Mouse (Mus musculus): ENCODE results near the gene Gm10985.

Gm10985 gene

DNA sequence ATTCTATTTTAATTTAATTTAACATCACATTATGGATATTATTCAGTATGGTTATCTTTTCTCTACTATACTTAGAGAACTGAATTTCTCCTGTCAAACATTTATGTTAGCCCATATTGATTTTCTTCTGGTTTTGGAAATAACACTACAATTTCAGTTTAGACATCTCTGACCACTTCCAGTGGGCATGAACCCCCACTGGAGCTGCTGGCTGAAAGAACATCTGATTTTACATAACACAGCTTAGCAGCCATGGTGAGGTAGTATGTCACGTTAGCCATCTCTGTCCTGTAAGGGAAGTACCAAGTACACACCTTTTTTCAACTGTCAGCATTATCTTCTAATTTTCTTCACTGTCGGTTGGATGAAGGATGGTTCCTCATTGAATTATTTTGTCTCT is at the start of gene Gm10985:
Gene Gm10985 (plus strand): TSS at position 301 of the 400 bp plus-strand sequence.
- no peak for DNase-seq (ENCODE audit: low spot score in 2 of 2)

DNA sequence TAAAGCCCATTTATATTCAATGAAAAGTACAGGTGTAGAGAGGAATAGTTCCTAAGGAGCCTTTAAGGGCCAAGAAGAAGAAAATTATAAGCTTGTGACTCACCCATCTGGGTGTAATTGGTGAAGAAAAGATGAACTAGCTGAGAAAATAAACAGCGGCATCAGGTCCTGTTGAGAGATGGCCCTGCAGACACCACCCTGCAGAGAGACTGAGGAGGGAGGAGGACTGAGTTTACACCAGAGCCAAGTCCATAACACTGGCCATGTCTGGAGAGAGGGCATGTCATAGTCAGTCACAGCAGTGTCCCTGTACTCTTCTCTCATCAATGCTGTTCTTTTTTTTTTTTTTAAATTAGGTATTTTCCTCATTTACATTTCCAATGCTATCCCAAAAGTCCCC is 48.0 kb upstream of the Gm10985 start:
- no peak for DNase-seq (ENCODE audit: low spot score in 2 of 2)

GRCm38 (mm10) chr3:53799671-53800070 is 45.2 kb upstream of the Gm10985 start:
- DNase-seq (ENCODE audit: low spot score in 2 of 2): no peak

- no peak for DNase-seq (ENCODE audit: low spot score in 2 of 2)
Measured at GRCm38 (mm10) chr3:53813421-53813977, 31.4 kb upstream of the Gm10985 start.

GRCm38 (mm10) chr3:53834238-53834637 is 10.6 kb upstream of the Gm10985 start:
- no peak for DNase-seq (ENCODE audit: low spot score in 2 of 2)

GRCm38 (mm10) chr3:53846206-53846928 is 1.5 kb downstream of the Gm10985 start:
- no peak for DNase-seq (ENCODE audit: low spot score in 2 of 2)

GRCm38 (mm10) chr3:53847726-53848125 is 2.8 kb downstream of the Gm10985 start:
- DNase-seq (ENCODE audit: low spot score in 2 of 2): no peak

DNA sequence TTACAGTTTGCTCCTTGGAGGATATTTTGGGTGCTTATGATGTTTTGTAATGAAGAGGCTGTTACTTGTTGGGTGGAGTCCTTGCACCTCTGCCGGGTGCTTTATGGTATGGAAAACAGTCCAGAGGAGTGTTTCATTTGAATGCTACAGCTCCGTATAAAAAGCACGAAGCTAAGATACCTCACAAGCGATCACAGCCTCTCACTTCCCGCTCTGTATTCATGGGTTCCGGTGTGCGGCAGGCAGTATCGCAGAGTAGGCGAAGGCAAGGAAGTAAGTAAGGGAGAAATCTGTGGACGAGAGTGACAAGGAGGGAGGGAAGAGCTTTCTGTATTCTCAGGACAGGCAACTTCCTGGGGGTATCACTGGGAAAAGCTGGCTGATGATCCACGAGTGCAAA is 3.4 kb downstream of the Gm10985 start:
- no peak for DNase-seq (ENCODE audit: low spot score in 2 of 2)

DNA sequence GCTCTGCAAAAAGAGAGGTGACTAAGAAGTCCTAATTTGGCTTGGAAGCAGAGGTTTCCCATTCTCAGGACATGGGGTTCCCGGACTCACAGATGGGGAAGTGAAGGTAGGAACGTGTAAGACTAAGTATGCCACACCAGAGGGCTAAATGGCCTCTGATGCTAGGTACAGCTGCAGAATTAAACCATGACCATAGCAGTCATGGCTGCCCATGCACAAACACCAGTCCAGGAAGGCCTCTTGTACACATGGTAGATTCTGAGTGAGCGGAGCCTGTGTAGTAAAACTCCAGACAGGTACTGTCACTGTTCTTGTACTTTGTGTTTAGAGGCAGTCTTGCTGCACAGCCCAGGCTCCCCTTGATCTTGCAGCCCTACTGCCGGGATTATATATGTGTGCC is 9.4 kb downstream of the Gm10985 start:
- DNase-seq (ENCODE audit: low spot score in 2 of 2): no peak

GRCm38 (mm10) chr3:53854831-53855230 is 9.9 kb downstream of the Gm10985 start:
- DNase-seq (ENCODE audit: low spot score in 2 of 2): no peak

DNA sequence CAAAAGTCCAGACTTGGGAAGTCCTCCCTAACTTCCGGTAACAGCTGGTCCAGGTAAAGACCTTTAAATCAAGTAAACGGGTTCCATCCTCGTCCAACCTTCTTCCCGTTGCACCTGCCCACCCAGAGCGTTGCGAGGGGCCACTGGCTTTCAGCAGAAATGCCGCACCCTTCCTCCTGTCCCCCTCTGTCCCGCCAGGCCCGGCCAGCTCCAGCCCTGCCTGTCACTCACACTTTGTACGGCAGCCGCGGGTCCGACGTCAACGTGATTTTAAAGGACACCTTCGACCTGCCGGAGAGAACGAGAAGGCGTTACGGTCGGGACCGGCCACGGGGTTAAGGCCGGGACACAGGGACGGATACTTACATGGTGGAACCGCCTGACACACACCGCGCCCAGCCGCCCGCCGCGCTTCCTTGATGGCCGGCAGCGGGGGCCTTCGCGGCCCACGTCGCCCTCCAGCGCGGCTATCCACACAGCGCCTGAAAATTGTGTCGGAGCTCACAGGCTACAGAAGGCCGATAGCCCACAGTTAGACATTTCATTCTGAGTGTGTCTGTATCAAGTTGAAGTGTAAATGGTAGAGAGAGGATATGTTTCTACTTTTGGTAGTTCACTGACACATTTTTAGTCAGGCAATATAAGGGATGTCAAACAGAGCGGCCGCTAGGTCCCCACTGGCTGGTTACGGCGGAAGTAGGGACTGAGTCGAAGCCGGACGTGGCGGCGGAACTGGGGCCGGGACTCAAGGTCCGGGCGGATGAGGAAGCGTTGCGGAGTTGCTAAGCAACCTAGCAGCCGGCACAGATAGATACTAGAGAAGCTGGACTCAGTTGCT is 18.7 kb downstream of the Gm10985 start, which contains the start of gene Ufm1:
Gene Ufm1 (minus strand): TSS at position 448 of the 838 bp plus-strand sequence.
- DNase-seq (ENCODE audit: low spot score in 2 of 2): peak; percentile 82 to 85

GRCm38 (mm10) chr3:53868212-53868611 is 23.3 kb downstream of the Gm10985 start:
- DNase-seq (ENCODE audit: low spot score in 2 of 2): no peak

DNA sequence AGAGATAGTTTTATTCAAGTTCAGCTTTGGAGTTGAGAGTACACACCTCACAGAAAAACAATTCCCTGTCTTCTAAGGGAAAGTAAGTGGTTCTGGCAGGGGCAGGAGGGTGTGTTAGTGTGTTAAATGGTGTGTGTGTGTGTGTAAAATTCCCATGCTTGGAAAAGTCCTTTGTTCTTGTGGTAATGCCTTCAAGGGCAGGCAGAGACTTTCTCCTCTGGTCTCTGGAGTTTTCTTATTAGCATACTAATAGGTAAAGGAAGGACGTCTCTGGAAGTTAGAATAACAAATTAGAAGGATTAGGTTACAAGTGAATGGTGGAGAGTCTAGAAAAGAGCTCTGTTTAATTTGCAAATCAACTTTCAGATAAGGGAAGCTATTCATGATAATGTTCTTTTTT is 24.4 kb downstream of the Gm10985 start:
- no peak for DNase-seq (ENCODE audit: low spot score in 2 of 2)

DNA sequence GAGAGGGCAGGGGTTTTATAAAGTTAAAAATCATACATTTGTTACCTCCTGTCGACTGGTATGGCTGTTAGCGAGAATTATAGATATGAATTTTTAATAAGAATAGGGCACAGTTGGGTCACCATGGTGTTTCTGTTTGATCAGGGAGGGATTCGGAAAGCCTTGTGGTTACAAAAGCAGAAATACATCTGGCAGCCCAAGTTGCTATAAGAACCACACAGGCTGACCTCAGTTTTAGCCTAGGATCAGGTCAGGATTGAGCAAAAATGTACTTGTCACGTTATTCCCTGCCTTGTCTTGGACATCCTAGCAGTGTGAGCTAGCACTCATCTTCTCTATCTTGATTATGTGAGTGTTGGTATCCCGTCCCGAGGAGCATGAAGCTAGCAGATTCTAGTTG is 25.6 kb downstream of the Gm10985 start:
- DNase-seq (ENCODE audit: low spot score in 2 of 2): no peak

DNA sequence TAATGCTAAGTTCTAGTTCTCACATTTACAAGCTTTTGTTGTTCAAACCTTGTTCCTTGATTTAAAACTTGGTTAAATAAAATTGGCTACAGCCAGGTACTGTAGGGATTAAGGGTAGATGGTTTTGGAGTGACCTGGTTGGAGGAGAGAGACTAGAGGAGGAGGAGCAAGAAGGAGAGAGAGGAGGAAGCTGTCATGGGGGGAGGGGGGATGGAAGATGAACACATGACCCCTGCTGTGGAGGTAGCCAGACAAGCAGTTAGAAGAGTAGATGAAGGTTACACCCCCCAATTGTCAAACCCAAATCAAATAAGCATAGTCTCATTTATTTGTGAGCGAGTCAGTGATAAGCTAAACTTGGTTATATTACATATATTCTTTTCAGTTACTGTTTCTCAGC is 26.7 kb downstream of the Gm10985 start:
- no peak for DNase-seq (ENCODE audit: low spot score in 2 of 2)

DNA sequence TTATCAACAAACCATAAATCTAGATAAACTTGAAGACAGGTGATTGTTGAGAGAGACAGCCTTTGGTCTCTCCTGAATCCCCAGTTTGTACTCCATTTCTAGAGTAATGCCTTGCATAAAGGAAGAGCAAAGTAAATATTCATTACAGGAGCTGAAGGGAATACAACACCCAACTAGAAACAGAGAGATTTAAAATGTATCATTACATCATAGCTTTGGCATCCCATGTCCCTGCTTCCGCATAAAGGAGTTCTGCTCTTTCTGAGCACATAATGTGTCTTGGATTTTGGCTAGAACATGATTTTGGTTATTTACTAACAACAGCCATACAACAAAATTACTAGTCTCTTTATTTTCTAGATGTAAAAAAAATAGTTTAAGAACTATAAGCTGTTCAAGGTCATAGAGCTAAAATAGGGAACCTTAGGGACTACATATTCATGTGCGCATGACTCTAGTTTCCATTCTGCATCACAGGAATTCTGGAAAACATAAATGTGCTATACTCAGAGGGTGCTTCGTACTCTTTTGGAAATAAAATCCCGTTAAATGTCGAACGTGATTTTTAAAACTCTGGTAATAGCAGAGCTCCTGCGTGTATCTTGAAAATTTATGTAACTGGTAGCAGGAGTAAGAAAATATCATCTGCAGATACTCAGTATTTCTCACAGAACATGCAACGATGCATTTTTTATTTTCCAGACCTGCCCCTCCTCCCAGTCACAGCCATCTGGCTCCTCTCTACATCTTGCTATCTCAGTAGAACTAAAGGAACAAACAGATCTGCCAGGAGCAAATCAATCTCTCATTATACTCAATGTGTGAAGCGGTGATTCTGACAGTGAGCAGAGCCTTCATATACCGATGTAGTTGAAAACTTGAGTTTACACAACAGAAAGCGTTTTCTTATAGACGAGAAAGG is 46.0 kb downstream of the Gm10985 start:
- DNase-seq (ENCODE audit: low spot score in 2 of 2): peak; percentile 31 to 33
